Mouse (Mus musculus): ENCODE results near the gene Pla2g4a.

The Pla2g4a gene

GRCm38 (mm10) chr1:149960734-149961424, at the start of gene Pla2g4a:
Pla2g4a (minus strand) TSS chr1:149961290.
- DNase-seq: no peak

- no peak for DNase-seq
Measured at GRCm38 (mm10) chr1:150010629-150010979, 49.5 kb upstream of the Pla2g4a start.

GRCm38 (mm10) chr1:150009968-150010628, 49.0 kb upstream of the Pla2g4a start:
- DNase-seq: no peak

GRCm38 (mm10) chr1:150009134-150009533, 48.0 kb upstream of the Pla2g4a start:
- no peak for DNase-seq

GRCm38 (mm10) chr1:149975626-149976025, 14.5 kb upstream of the Pla2g4a start:
- no peak for DNase-seq

- DNase-seq: no peak
Measured at GRCm38 (mm10) chr1:149965826-149966225, 4.7 kb upstream of the Pla2g4a start.

- DNase-seq: no peak
Measured at GRCm38 (mm10) chr1:149961425-149962303, 574 bp upstream of the Pla2g4a start.

- DNase-seq: no peak
Measured at GRCm38 (mm10) chr1:149960251-149960650, 839 bp downstream of the Pla2g4a start.

GRCm38 (mm10) chr1:149959069-149959468, 2.0 kb downstream of the Pla2g4a start:
- no peak for DNase-seq

- no peak for DNase-seq
Measured at GRCm38 (mm10) chr1:149955482-149955881, 5.6 kb downstream of the Pla2g4a start.

GRCm38 (mm10) chr1:149954026-149954425, 7.1 kb downstream of the Pla2g4a start:
- DNase-seq: no peak

- no peak for DNase-seq
Measured at GRCm38 (mm10) chr1:149952050-149952449, 9.0 kb downstream of the Pla2g4a start.

- no peak for DNase-seq
Measured at GRCm38 (mm10) chr1:149950656-149951055, 10.4 kb downstream of the Pla2g4a start.

- no peak for DNase-seq
Measured at GRCm38 (mm10) chr1:149950254-149950653, 10.8 kb downstream of the Pla2g4a start.

GRCm38 (mm10) chr1:149949334-149949733, 11.8 kb downstream of the Pla2g4a start:
- no peak for DNase-seq

- DNase-seq: no peak
Measured at GRCm38 (mm10) chr1:149948066-149948825, 12.8 kb downstream of the Pla2g4a start.

- DNase-seq: no peak
Measured at GRCm38 (mm10) chr1:149946993-149947392, 14.1 kb downstream of the Pla2g4a start.

- no peak for DNase-seq
Measured at GRCm38 (mm10) chr1:149946432-149946831, 14.7 kb downstream of the Pla2g4a start.

GRCm38 (mm10) chr1:149943611-149944010, 17.5 kb downstream of the Pla2g4a start:
- DNase-seq: no peak

- DNase-seq: no peak
Measured at GRCm38 (mm10) chr1:149940301-149940700, 20.8 kb downstream of the Pla2g4a start.

- no peak for DNase-seq
Measured at GRCm38 (mm10) chr1:149939261-149940032, 21.6 kb downstream of the Pla2g4a start.

- DNase-seq: no peak
Measured at GRCm38 (mm10) chr1:149937825-149938224, 23.3 kb downstream of the Pla2g4a start.
